Mouse (Mus musculus): ENCODE results near the gene Slc25a27.
A peak's percentile ranks its signal among the peaks of the same experiment; 100 is the strongest.

Gene Slc25a27

GRCm38 (mm10) chr17:43666576-43667289 is at the start of gene Slc25a27:
Gene Slc25a27, minus strand, starts transcription at chr17:43667214.
- peak; percentile 99 for ATAC-seq (ENCODE audit: insufficient number of reproducible peaks, low FRiP score, low TSS enrichment)

GRCm38 (mm10) chr17:43716601-43717000 is 49.6 kb upstream of the Slc25a27 start:
- ATAC-seq (ENCODE audit: insufficient number of reproducible peaks, low FRiP score, low TSS enrichment): no peak

- ATAC-seq (ENCODE audit: insufficient number of reproducible peaks, low FRiP score, low TSS enrichment): no peak
Observed at GRCm38 (mm10) chr17:43714191-43714590, 47.2 kb upstream of the Slc25a27 start.

DNA sequence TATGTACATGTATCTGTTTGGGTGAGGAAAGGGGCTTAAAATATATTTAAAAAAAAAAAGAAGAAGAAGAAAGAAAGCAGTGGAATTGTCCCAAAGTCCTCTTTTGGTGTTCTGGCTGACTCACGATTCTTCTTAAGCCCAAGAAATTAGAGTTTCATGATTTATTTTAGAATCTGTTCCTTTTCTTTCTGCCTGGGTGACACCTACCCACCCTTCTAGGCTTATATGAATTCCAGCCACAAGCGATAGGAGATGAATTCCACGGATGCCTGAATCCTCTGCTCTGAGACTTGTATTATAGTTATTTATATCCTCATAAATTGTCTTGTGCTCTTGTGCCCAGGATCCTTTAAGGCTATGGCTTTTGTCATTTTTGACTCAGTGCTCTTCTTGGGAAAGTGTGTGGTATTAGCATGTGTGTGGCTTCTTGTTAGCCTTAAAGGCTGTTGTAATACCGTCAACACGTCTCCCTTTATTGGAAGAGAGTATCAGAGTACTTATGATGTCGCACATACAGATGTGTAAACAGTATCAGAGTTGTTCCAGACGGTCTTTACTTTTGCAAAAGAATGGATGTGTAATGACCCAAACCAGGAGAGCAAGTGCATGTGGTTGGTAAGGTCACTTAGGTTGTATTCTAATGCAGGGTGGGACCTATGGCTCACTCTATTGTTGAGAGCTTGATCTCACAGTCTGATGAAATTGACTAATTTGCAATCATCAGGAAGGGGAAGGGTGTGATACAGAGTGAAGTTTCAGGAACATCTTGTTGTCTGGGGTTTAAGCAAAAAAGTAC is 44.7 kb upstream of the Slc25a27 start:
- ATAC-seq (ENCODE audit: insufficient number of reproducible peaks, low FRiP score, low TSS enrichment): no peak

DNA sequence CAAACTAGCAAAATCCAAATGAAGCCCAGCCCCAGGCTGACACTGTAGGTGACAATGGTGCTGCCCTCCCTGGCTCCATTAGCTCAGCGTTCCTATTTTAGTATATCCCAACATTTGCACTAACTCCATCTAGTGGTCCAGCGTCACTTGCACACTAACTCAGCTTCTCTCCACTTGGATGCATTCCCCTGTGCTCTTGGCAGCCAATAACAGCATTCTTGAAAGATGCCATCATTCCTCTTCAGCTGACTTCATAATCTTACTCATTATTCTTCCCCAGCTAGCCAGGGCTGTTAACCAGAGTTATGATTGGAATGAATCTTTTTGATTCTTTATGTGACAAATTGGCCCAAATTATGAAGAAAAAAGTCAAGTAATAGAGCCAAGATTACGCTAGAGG is 40.2 kb upstream of the Slc25a27 start:
- ATAC-seq (ENCODE audit: insufficient number of reproducible peaks, low FRiP score, low TSS enrichment): no peak

DNA sequence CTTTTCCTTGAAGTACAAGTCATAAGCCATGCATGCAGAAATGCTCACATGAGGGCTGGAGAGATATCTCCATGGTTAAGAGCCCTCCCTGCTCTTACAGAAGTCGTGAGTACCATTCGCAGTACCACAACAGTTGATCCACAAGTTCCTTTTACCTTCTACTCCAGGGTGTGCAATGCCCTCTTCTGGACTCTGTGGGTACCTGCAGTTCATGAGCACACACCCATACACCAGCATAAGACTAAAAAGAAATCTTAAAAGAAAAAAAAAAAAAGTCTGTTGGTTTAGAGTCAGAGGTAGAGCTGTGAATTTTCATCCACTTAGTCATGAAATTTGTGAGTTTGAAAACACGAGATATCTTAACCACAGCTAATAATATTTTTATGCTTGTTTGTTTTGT is 39.7 kb upstream of the Slc25a27 start:
- ATAC-seq (ENCODE audit: insufficient number of reproducible peaks, low FRiP score, low TSS enrichment): no peak

- peak; percentile 69 for ATAC-seq (ENCODE audit: insufficient number of reproducible peaks, low FRiP score, low TSS enrichment)
Observed at GRCm38 (mm10) chr17:43704216-43704930, 37.4 kb upstream of the Slc25a27 start.

DNA sequence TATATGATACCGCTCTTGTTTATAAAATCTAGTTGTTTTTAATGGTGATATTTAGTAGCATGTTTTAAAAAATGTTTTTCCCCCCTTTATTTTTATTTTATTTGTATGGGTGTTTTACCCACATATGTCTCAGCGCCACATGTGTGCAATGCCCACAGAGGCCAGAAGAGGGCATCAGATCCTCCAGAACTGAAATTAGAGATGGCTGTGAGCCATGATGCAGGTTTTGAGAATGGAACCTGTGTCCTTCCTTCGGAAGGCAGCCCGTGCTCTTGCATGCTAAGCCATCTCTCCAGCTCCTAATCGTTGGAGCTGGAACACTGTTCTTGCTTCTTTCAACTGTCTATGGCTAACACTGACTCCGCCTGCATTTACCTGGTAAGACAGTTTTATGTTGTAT is 34.0 kb upstream of the Slc25a27 start:
- no peak for ATAC-seq (ENCODE audit: insufficient number of reproducible peaks, low FRiP score, low TSS enrichment)

- peak; percentile 31; the same call in 1 of the 2 replicates for ATAC-seq (ENCODE audit: insufficient number of reproducible peaks, low FRiP score, low TSS enrichment)
Observed at GRCm38 (mm10) chr17:43698997-43699649, 32.1 kb upstream of the Slc25a27 start.

GRCm38 (mm10) chr17:43689591-43689990 is 22.6 kb upstream of the Slc25a27 start:
- no peak for ATAC-seq (ENCODE audit: insufficient number of reproducible peaks, low FRiP score, low TSS enrichment)

DNA sequence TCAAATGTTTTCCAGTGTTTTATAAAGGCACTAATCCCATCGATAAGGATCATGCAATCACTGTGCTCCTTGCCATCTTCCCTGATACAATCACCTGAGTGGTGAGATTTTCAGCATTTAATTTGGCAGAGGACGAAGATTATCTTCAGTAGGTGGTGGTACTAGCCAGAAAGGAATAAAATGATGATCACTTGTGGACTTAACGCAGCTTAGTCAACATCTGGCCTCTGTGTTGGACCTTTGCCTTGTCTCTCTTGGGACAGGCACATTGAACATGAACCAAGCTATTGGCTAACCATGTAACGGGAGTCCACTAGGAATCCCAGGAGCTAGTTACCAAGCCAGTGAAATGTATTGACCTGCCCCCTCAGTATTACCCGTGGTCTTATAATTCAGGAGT is 17.6 kb upstream of the Slc25a27 start:
- no peak for ATAC-seq (ENCODE audit: insufficient number of reproducible peaks, low FRiP score, low TSS enrichment)

DNA sequence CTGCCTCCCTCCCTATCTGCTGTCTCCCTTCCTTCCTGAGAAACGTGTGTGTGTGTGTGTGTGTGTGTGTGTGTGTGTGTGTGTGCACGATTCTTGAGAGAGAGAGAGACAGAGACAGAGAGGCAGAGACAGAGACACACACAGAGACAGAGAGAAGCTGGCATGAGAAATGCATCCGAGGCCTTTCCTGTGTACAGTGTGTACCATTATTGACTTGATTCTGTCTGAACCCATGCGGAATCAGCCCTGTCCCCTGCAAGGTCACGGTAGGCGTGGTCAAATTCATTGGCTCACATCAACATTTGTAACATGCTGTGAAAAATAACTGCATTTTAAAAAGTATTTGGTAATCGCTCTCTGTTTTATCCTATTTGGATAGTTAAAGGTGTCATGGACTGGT is 17.1 kb upstream of the Slc25a27 start:
- ATAC-seq (ENCODE audit: insufficient number of reproducible peaks, low FRiP score, low TSS enrichment): no peak

DNA sequence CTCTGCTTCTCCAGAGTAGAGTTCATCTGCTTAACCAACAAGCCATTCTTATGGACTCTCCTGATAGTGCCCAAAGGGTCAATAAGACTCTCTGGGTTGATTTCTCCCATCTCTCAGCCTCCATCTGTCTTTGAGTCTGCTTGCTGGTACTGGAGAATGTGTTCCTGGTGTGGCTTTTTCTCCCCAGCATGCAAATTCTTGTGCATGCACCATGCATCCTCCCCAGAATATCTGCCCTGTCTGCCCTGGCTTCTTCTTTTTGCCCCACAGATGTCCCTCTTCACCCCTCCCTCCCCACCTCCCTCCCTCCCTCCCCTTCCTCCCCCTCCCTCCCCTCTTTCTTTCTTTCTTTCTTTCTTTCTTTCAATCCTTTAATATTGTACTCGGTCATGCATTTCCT is 10.3 kb upstream of the Slc25a27 start:
- ATAC-seq (ENCODE audit: insufficient number of reproducible peaks, low FRiP score, low TSS enrichment): no peak

- ATAC-seq (ENCODE audit: insufficient number of reproducible peaks, low FRiP score, low TSS enrichment): no peak
Observed at GRCm38 (mm10) chr17:43676241-43676640, 9.2 kb upstream of the Slc25a27 start.

GRCm38 (mm10) chr17:43675228-43675627 is 8.2 kb upstream of the Slc25a27 start:
- no peak for ATAC-seq (ENCODE audit: insufficient number of reproducible peaks, low FRiP score, low TSS enrichment)

GRCm38 (mm10) chr17:43671907-43672306 is 4.9 kb upstream of the Slc25a27 start:
- no peak for ATAC-seq (ENCODE audit: insufficient number of reproducible peaks, low FRiP score, low TSS enrichment)

DNA sequence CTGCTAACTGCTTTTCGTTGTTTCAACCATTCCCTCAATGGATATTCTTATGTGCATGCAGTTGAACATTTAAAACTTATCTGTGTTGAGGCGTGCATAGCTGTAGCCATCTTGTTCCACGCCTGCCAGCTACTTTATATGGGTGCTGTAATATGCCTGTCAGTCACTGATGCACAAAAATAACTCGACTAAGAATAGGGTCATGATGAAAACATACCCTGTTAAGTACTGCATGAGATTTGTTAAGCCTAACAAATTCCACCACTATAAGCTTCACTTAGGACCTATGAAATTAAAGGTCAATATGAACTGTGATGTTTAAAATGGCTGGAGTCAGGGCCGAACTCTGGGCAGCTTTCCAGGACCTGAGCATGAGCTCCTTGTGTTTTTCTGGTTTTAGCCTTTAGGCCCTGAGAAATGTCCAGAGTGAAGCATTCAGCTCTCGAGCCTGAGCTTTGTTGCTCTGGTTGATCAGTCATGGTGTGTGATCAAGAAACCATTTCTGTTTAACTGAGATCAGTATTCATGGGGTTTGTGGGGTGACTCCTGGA is 2.2 kb upstream of the Slc25a27 start:
- ATAC-seq (ENCODE audit: insufficient number of reproducible peaks, low FRiP score, low TSS enrichment): no peak

DNA sequence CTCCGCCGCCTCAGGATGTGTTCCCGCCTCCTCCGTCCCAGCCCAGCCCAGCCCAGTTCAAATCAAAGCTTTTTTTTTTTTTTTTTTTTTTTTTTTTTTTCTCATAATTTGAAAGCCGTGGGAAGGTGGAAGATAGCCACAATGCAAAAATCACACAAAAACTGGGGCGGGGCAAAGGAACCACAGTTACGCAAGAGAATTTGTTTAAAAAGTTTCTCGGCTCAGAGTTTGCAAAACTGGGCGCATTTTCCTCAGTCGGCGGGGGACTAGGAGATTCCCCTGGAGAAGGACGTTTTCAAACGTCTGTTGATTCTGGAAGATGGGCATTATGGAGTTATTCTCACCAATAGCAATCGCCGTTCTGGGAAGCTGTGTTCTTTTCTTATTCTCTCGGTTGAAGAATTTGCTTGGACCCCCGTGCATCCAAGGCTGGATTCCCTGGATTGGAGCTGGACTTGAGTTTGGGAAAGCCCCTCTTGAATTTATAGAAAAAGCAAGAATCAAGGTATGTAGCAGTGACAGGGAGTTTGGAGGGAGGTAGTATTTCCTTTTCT is 353 bp upstream of the Slc25a27 start, which contains the start of gene Cyp39a1:
Gene Cyp39a1 (plus strand): TSS at position 136 of the 554 bp plus-strand sequence.
- ATAC-seq (ENCODE audit: insufficient number of reproducible peaks, low FRiP score, low TSS enrichment): no peak

DNA sequence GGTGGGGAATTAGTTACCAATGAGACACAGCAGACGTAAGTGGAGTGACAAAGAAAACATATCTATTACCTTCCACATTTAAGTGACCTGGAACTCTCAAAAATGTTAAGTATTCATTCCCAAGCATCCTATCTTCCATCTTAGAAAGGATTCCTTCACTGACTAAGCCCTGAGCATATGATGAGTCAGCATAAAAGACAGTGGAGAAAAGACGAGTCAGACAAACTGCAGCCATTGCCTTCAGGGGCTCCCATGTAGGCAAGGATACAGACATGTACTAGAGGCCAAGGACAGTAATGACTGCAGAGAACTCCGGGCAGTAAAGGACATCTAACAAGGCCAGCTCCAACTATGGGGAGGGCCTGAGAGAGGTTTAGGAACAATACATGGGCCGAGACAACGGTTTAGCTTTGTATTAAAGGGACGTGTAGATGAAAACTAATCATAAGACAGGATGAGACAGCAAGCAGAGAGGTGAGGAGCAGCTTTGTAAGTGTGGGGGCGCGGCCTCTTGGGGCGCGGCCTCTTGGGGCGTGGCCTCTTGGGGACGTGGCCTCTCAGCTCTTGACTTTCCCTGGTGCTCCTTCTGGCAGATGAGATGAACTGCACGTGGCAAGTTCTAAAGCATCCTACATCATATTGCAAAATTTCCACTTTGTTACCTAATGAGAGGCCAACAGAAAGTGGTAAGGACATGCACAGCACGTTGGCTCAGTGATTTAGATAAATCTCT is 15.5 kb downstream of the Slc25a27 start:
- ATAC-seq (ENCODE audit: insufficient number of reproducible peaks, low FRiP score, low TSS enrichment): no peak
